In genomic region chr5:88711128-88711527, GRCm38 (mm10) we compare ENCODE assay signal across 12 mouse cellular contexts. TPM values are rescaled to one million over a fixed set of nuclear protein-coding genes. Genes with fewer than 3 reads are reported as not detected.
DNase-seq lines count a peak whose midpoint lies in the region; ATAC-seq lines count a peak whose summit lies in the region.
"Had no signal": no experiment of that assay in that cellular context is flagged by ENCODE, and none has a peak within 500 bp of the region (broad histone marks: within the 10 kb centered on the region; RNA-seq: fewer than 3 reads in every experiment).

No protein-coding gene starts in this region.

- no peak for DNase-seq in heart, postnatal 14 days
- DNase-seq in ZHBTc4 (ENCODE audit: low read depth, low spot score), result peak; percentile 43
- DNase-seq in forebrain, embryonic 14.5 days (ENCODE audit: low spot score), result peak; percentile 34
- peak; percentile 53 for DNase-seq in midbrain, embryonic 10.5 days (ENCODE audit: low spot score)
- no peak for DNase-seq in layer of hippocampus, adult 18-20 months (ENCODE audit: low spot score in 2 of 2)
- DNase-seq in adrenal gland, adult 18-20 months (ENCODE audit: low spot score in 2 of 2), result no peak
- no peak for DNase-seq in frontal cortex, adult 2 months (ENCODE audit: extremely low spot score in 1 of 2, low spot score in 1 of 2)
- DNase-seq: adrenal gland, postnatal 36 days; kidney, adult 2 months; liver, embryonic 13.5 days had no signal

- H3K27ac ChIP-seq in heart, embryonic 14.5 days (replicated peaks in 1 of 2; ENCODE audit: control insufficient read depth in 1 of 2, insufficient read depth in 1 of 2, low read depth in 2 of 2, low read length in 2 of 2), result peak overlapping the region; percentile 96 to 99
- no peak overlapping the region for H3K27ac ChIP-seq in forebrain, embryonic 14.5 days (ENCODE audit: low read depth, low read length)
- H3K27ac ChIP-seq in midbrain, embryonic 10.5 days (replicated peaks), result peak overlapping the region; percentile 80
- H3K27ac ChIP-seq: liver, embryonic 13.5 days; neural tube, embryonic 13.5 days had no signal

- H3K4me3 ChIP-seq in heart, embryonic 14.5 days (ENCODE audit: control insufficient read depth in 1 of 2, insufficient read depth in 1 of 2, low read depth in 1 of 2, low read length in 2 of 2), result no peak overlapping the region
- no peak overlapping the region for H3K4me3 ChIP-seq in forebrain, embryonic 14.5 days (ENCODE audit: low read depth, low read length)
- peak overlapping the region; percentile 16; the same call in 1 of the 2 replicates for H3K4me3 ChIP-seq in midbrain, embryonic 10.5 days
- H3K4me3 ChIP-seq: liver, embryonic 13.5 days; neural tube, embryonic 13.5 days had no signal

- peak overlapping the region; percentile 63 for H3K4me2 ChIP-seq in heart, embryonic 14.5 days (ENCODE audit: low read length)
- H3K4me2 ChIP-seq in forebrain, embryonic 14.5 days (ENCODE audit: low read length), result no peak overlapping the region
- H3K4me2 ChIP-seq: liver, embryonic 13.5 days; neural tube, embryonic 13.5 days had no signal

- intact Hi-C loops in heart, postnatal 14 days (cut with DNase I), result no loop called here

- no peaks in the 10 kb centered on the region for H3K27me3 ChIP-seq in heart, embryonic 14.5 days (ENCODE audit: control insufficient read depth, insufficient read depth, low read length)
- H3K27me3 ChIP-seq in forebrain, embryonic 14.5 days (replicated peaks; ENCODE audit: control insufficient read depth, insufficient read depth, low read length), result no peaks in the 10 kb centered on the region
- no peaks in the 10 kb centered on the region for H3K27me3 ChIP-seq in midbrain, embryonic 10.5 days (ENCODE audit: low read depth, poor library complexity, severe bottlenecking)
- H3K27me3 ChIP-seq: liver, embryonic 13.5 days; neural tube, embryonic 13.5 days had no signal

- ATAC-seq in heart, embryonic 14.5 days (ENCODE audit: insufficient number of reproducible peaks, insufficient read depth, low FRiP score, low read depth), result no peak
- ATAC-seq in forebrain, embryonic 14.5 days, result peak; percentile 55

- no peaks in the 10 kb centered on the region for H3K36me3 ChIP-seq in heart, embryonic 14.5 days (ENCODE audit: control insufficient read depth, insufficient read depth, low read length)
- no peaks in the 10 kb centered on the region for H3K36me3 ChIP-seq in forebrain, embryonic 14.5 days (ENCODE audit: control insufficient read depth, insufficient read depth, low read length)
- H3K36me3 ChIP-seq in midbrain, embryonic 10.5 days, result no peaks in the 10 kb centered on the region
- H3K36me3 ChIP-seq: liver, embryonic 13.5 days; neural tube, embryonic 13.5 days had no signal

- no peaks in the 10 kb centered on the region for H3K9me3 ChIP-seq in heart, embryonic 14.5 days (ENCODE audit: control insufficient read depth, low read length)
- H3K9me3 ChIP-seq in forebrain, embryonic 14.5 days (replicated peaks; ENCODE audit: control insufficient read depth, low read length), result no peaks in the 10 kb centered on the region
- no peaks in the 10 kb centered on the region for H3K9me3 ChIP-seq in midbrain, embryonic 10.5 days (replicated peaks)
- H3K9me3 ChIP-seq: liver, embryonic 13.5 days; neural tube, embryonic 13.5 days had no signal

- H3K4me1 ChIP-seq in heart, embryonic 14.5 days (ENCODE audit: control insufficient read depth in 2 of 2, insufficient read depth in 2 of 2, low read length in 2 of 2), result peaks cover 13 to 26% of the 10 kb centered on the region in 2 experiments
- peaks cover 2% of the 10 kb centered on the region; the same call in 1 of the 2 replicates for H3K4me1 ChIP-seq in forebrain, embryonic 14.5 days (ENCODE audit: control insufficient read depth, insufficient read depth, low read length)
- H3K4me1 ChIP-seq in midbrain, embryonic 10.5 days, result peaks cover 25% of the 10 kb centered on the region
- H3K4me1 ChIP-seq: liver, embryonic 13.5 days; neural tube, embryonic 13.5 days had no signal

- peak overlapping the region; percentile 54 for H3K9ac ChIP-seq in heart, embryonic 14.5 days (ENCODE audit: low read length)
- no peak overlapping the region for H3K9ac ChIP-seq in forebrain, embryonic 14.5 days (ENCODE audit: low read length)
- H3K9ac ChIP-seq: liver, embryonic 13.5 days; neural tube, embryonic 13.5 days had no signal

RNA-seq across cellular contexts. Expression of gene Mob1b, which starts 9.5 kb away (rescaled TPM):
- polyA plus RNA-seq in heart, embryonic 14.5 days (2014; fragmentation: Nextera tagmentation; extraction: Ambion mirVana), result 29.2 and 31.0 TPM in 2 replicates
- total RNA-seq in heart, postnatal 14 days (2021), result 10 to 100 TPM; 41.7 to 42.9 TPM
- polyA plus RNA-seq in forebrain, embryonic 14.5 days (2014; fragmentation: Nextera tagmentation; extraction: Ambion mirVana), result 12.4 and 14.3 TPM in 2 replicates
- polyA plus RNA-seq in midbrain, embryonic 10.5 days (2016; fragmentation: Nextera tagmentation; extraction: Ambion mirVana), result 10.8 and 13.2 TPM in 2 replicates
- total RNA-seq in layer of hippocampus, adult 18-20 months (2021), result 10 to 100 TPM; 25.4 to 26.8 TPM
- total RNA-seq in adrenal gland, adult 18-20 months (2021), result 10 to 100 TPM; 33.9 to 41.5 TPM
- 12.4 and 13.2 TPM in 2 replicates for polyA plus RNA-seq in frontal cortex, adult 2 months (2012; rRNA removed)

RNA-seq across cellular contexts. Expression of gene Grsf1, which starts 35.2 kb away (rescaled TPM):
- polyA plus RNA-seq in heart, embryonic 14.5 days (2014; fragmentation: Nextera tagmentation; extraction: Ambion mirVana), result 93.9 and 95.3 TPM in 2 replicates
- 100 to 1,000 TPM; 187 to 200 TPM for total RNA-seq in heart, postnatal 14 days (2021)
- 74.5 and 79.5 TPM in 2 replicates for polyA plus RNA-seq in forebrain, embryonic 14.5 days (2014; fragmentation: Nextera tagmentation; extraction: Ambion mirVana)
- polyA plus RNA-seq in midbrain, embryonic 10.5 days (2016; fragmentation: Nextera tagmentation; extraction: Ambion mirVana), result 79.7 and 81.7 TPM in 2 replicates
- total RNA-seq in layer of hippocampus, adult 18-20 months (2021), result 10 to 100 TPM; 91.8 to 99.3 TPM
- total RNA-seq in adrenal gland, adult 18-20 months (2021), result 100 to 1,000 TPM; 120 to 143 TPM
- polyA plus RNA-seq in frontal cortex, adult 2 months (2012; rRNA removed), result 80.3 and 82.5 TPM in 2 replicates

RNA-seq across cellular contexts. Expression of gene Dck, which starts 53.7 kb away (rescaled TPM):
- polyA plus RNA-seq in heart, embryonic 14.5 days (2014; fragmentation: Nextera tagmentation; extraction: Ambion mirVana), result 34.8 and 37.4 TPM in 2 replicates
- 1 to 10 TPM; 3.8 to 7.7 TPM for total RNA-seq in heart, postnatal 14 days (2021)
- polyA plus RNA-seq in forebrain, embryonic 14.5 days (2014; fragmentation: Nextera tagmentation; extraction: Ambion mirVana), result 93.7 and 94.7 TPM in 2 replicates
- 118 and 119 TPM in 2 replicates for polyA plus RNA-seq in midbrain, embryonic 10.5 days (2016; fragmentation: Nextera tagmentation; extraction: Ambion mirVana)
- 10 to 100 TPM; 12.1 to 12.5 TPM for total RNA-seq in layer of hippocampus, adult 18-20 months (2021)
- total RNA-seq in adrenal gland, adult 18-20 months (2021), result 1 to 10 TPM; 2.8 to 3.4 TPM
- polyA plus RNA-seq in frontal cortex, adult 2 months (2012; rRNA removed), result 16.0 and 17.1 TPM in 2 replicates

Comparison
In these comparisons a context has a peak if more than half of its experiments do, and no peak if none do; other contexts are left out.
1. DNase-seq: peak in ZHBTc4 (single experiment), forebrain, embryonic 14.5 days (single experiment) and midbrain, embryonic 10.5 days (single experiment); none in heart, postnatal 14 days (0 of 2), layer of hippocampus, adult 18-20 months (0 of 2), adrenal gland, adult 18-20 months (0 of 2) and frontal cortex, adult 2 months (0 of 2).